Mouse (Mus musculus) ES-E14 (cell line): ENCODE data around the gene Pld1. TPM values are rescaled to one million over a fixed set of nuclear protein-coding genes. Genes with fewer than 3 reads are reported as not detected.

Source experiments
- DNase-seq: peaks from one replicate; pipeline ENCODE4 v3.0.0-alpha.2; 2013; ENCODE audit warnings: low read depth, low spot score
- H3K27ac ChIP-seq: 2 replicates; pipeline ENCODE4 v1.5.1; 2012; ENCODE audit warnings: low read depth, mild to moderate bottlenecking, low read length, moderate library complexity, mixed read lengths; ENCODE audit not compliant: poor library complexity, insufficient read depth, severe bottlenecking
- H3K36me3 ChIP-seq: 2 replicates; pipeline ENCODE4 v1.6.1; 2012; ENCODE audit warnings: mild to moderate bottlenecking, low read length, moderate library complexity, mixed read lengths; ENCODE audit not compliant: control insufficient read depth, poor library complexity, insufficient read depth, severe bottlenecking
- H3K4me1 ChIP-seq, 2 experiments: fragments of 150-350 bp in 1 of 2; sonication (generic) in 1 of 2; 2 replicates each; pipeline ENCODE4 v1.6.1; 2012; ENCODE audit warnings: low read length in 2 of 2, mild to moderate bottlenecking in 1 of 2, mixed read lengths in 1 of 2; ENCODE audit not compliant: control insufficient read depth in 2 of 2, insufficient read depth in 2 of 2, poor library complexity in 1 of 2
- H3K4me3 ChIP-seq, 2 experiments: fragments of 150-350 bp in 1 of 2; sonication (generic) in 1 of 2; 2 replicates each; pipeline ENCODE4 v1.5.1; 2012; ENCODE audit warnings: low read length in 2 of 2, low read depth in 1 of 2, mild to moderate bottlenecking in 1 of 2, mixed read lengths in 1 of 2; ENCODE audit not compliant: insufficient read depth in 1 of 2, poor library complexity in 1 of 2, severe bottlenecking in 1 of 2
- H3K9ac ChIP-seq: 2 replicates; pipeline ENCODE4 v1.6.1; 2012; ENCODE audit warnings: low read depth, mild to moderate bottlenecking, low read length, mixed read lengths; ENCODE audit not compliant: poor library complexity, insufficient read depth, severe bottlenecking
- H3K9me3 ChIP-seq: fragments of 150-350 bp; sonication (generic); 2 replicates; pipeline ENCODE4 v1.6.1; 2012; ENCODE audit warnings: low read depth, mild to moderate bottlenecking, low read length; ENCODE audit not compliant: control insufficient read depth, insufficient read depth
- CHD2 ChIP-seq: IDR thresholded peaks from 2 replicates; pipeline ENCODE4 v1.6.1; 2014; ENCODE audit warnings: mild to moderate bottlenecking, low read depth, low read length, inconsistent platforms
- HCFC1 ChIP-seq: IDR thresholded peaks from 2 replicates; pipeline ENCODE4 v1.6.1; 2012; ENCODE audit warnings: low read length, inconsistent platforms, borderline replicate concordance; ENCODE audit not compliant: insufficient read depth
- MAFK ChIP-seq: IDR thresholded peaks from 2 replicates; pipeline ENCODE4 v1.6.1; 2014; ENCODE audit warnings: mild to moderate bottlenecking, low read depth, low read length, inconsistent platforms; ENCODE audit not compliant: insufficient read depth
- ZC3H11A ChIP-seq: IDR thresholded peaks from 2 replicates; pipeline ENCODE4 v1.6.1; 2012; ENCODE audit warnings: low read depth, mild to moderate bottlenecking, inconsistent platforms, low read length, borderline replicate concordance
- ZNF384 ChIP-seq: IDR thresholded peaks from 2 replicates; pipeline ENCODE4 v1.6.1; 2012; ENCODE audit warnings: low read depth, low read length, inconsistent platforms
- in situ Hi-C, 2 experiments: fragments of 600-800 bp; cut with MboI; formaldehyde crosslinking; loops; one replicate each; pipeline ENCODE4 v1.15.1; 2025; ENCODE audit warnings: low sequenced_read_pairs in 2 of 2, inconsistent platforms in 1 of 2; ENCODE audit not compliant: unreplicated experiment in 2 of 2
- total RNA-seq: library from RNA; depleted of rRNA; stranded (reverse); fragments of 300-350 nt; gene quantifications from 2 replicates; pipeline ENCODE4 v1.2.3, GENCODE M21; 2012

Pld1 gene
- total RNA-seq, 1 experiment, result 4.8 TPM

GRCm38 (mm10) chr3:28091741-28092140 lies 153.2 kb downstream of the Pld1 start:
- TF ChIP-seq ZC3H11A, result no peak
- no peak for TF ChIP-seq MAFK
- no peak for TF ChIP-seq HCFC1
- TF ChIP-seq CHD2, result no peak
- no peak for TF ChIP-seq ZNF384
- no peaks in the 10 kb centered on the region for H3K9me3 ChIP-seq
- DNase-seq, result no peak
- H3K9ac ChIP-seq, result no peak overlapping the region
- in situ Hi-C loops, result no loop called here
- H3K27ac ChIP-seq, result no peak overlapping the region
- H3K4me3 ChIP-seq, result no peak overlapping the region
- H3K4me1 ChIP-seq, result peaks cover 0 to 6% of the 10 kb centered on the region in 2 experiments; a peak in 1 of 4 replicates
- H3K36me3 ChIP-seq, result no peaks in the 10 kb centered on the region

- peaks cover 0 to 4% of the 10 kb centered on the region in 2 experiments; a peak in 1 of 4 replicates for H3K4me1 ChIP-seq
- H3K9me3 ChIP-seq, result no peaks in the 10 kb centered on the region
- H3K27ac ChIP-seq, result no peak overlapping the region
- no peak overlapping the region for H3K9ac ChIP-seq
- in situ Hi-C loops, result no loop called here
- H3K4me3 ChIP-seq, result no peak overlapping the region
- no peak for TF ChIP-seq CHD2
- TF ChIP-seq MAFK, result no peak
- no peak for TF ChIP-seq ZNF384
- no peak for TF ChIP-seq HCFC1
- TF ChIP-seq ZC3H11A, result no peak
- H3K36me3 ChIP-seq, result no peaks in the 10 kb centered on the region
- no peak for DNase-seq
Measured at GRCm38 (mm10) chr3:28093684-28094302, 155.3 kb downstream of the Pld1 start.

GRCm38 (mm10) chr3:28095451-28095850 lies 157.0 kb downstream of the Pld1 start:
- in situ Hi-C loops, result no loop called here
- Histone ChIP-seq H3K9me3 (no peaks in the 10 kb centered on the region), H3K36me3 (no peaks in the 10 kb centered on the region), H3K9ac (no peak overlapping the region), H3K27ac (no peak overlapping the region), H3K4me3 (peak overlapping the region in 1 of 2 experiments; percentile 18; a peak in 1 of 4 replicates), H3K4me1 (peaks cover 0 to 4% of the 10 kb centered on the region in 2 experiments; a peak in 1 of 4 replicates)
- DNase-seq, result no peak
- no peak for TF ChIP-seq HCFC1
- TF ChIP-seq MAFK, result no peak
- TF ChIP-seq ZC3H11A, result no peak
- TF ChIP-seq CHD2, result no peak
- TF ChIP-seq ZNF384, result no peak

- H3K27ac ChIP-seq, result no peak overlapping the region
- DNase-seq, result no peak
- no peak for TF ChIP-seq ZNF384
- no peak for TF ChIP-seq CHD2
- TF ChIP-seq HCFC1, result no peak
- no peak for TF ChIP-seq MAFK
- TF ChIP-seq ZC3H11A, result no peak
- no peak overlapping the region for H3K9ac ChIP-seq
- H3K4me1 ChIP-seq, result peaks cover 0 to 2% of the 10 kb centered on the region in 2 experiments; a peak in 1 of 4 replicates
- no peak overlapping the region for H3K4me3 ChIP-seq
- H3K36me3 ChIP-seq, result no peaks in the 10 kb centered on the region
- no peaks in the 10 kb centered on the region for H3K9me3 ChIP-seq
- in situ Hi-C loops, result no loop called here
Measured at GRCm38 (mm10) chr3:28099175-28099574, 160.7 kb downstream of the Pld1 start.

- no peak for DNase-seq
- Histone ChIP-seq H3K9me3 (no peaks in the 10 kb centered on the region), H3K9ac (no peak overlapping the region), H3K27ac (no peak overlapping the region), H3K36me3 (no peaks in the 10 kb centered on the region), H3K4me3 (no peak overlapping the region), H3K4me1 (peaks cover 0 to 3% of the 10 kb centered on the region in 2 experiments; a peak in 1 of 4 replicates)
- TF ChIP-seq ZNF384 (no peak), HCFC1 (no peak), ZC3H11A (no peak), CHD2 (no peak), MAFK (no peak)
- in situ Hi-C loops, result no loop called here
Measured at GRCm38 (mm10) chr3:28104992-28105391, 166.5 kb downstream of the Pld1 start.
